Mouse (Mus musculus) thymus, adult 2 months (tissue): ENCODE measurements around the gene Rft1. TPM values are rescaled to one million over a fixed set of nuclear protein-coding genes. Genes with fewer than 3 reads are reported as not detected.

ENCODE experiments used
- DNase-seq: peaks from one replicate; pipeline ENCODE4 v3.0.0; 2021
- H3K27ac ChIP-seq: fragments of 200-500 bp; 2 replicates; pipeline ENCODE4 v1.5.1; 2012; ENCODE audit warnings: low read length, control low read depth; ENCODE audit not compliant: control insufficient read depth, insufficient read depth
- H3K27me3 ChIP-seq: fragments of 200-500 bp; 2 replicates; pipeline ENCODE4 v1.6.1; 2012; ENCODE audit warnings: mild to moderate bottlenecking, low read length, moderate library complexity, mixed read lengths; ENCODE audit not compliant: control insufficient read depth, insufficient read depth
- H3K36me3 ChIP-seq: fragments of 200-500 bp; 2 replicates; pipeline ENCODE4 v1.6.1; 2012; ENCODE audit warnings: mild to moderate bottlenecking, low read length, moderate library complexity; ENCODE audit not compliant: control insufficient read depth, insufficient read depth
- H3K4me1 ChIP-seq: fragments of 200-500 bp; replicated peaks from 2 replicates; pipeline ENCODE4 v1.6.1; 2012; ENCODE audit warnings: low read length; ENCODE audit not compliant: control insufficient read depth, insufficient read depth
- H3K4me3 ChIP-seq: fragments of 200-500 bp; 2 replicates; pipeline ENCODE4 v1.5.1; 2012; ENCODE audit warnings: mild to moderate bottlenecking, low read length, control low read depth, moderate library complexity; ENCODE audit not compliant: control insufficient read depth, insufficient read depth
- CTCF ChIP-seq: fragments of 200-500 bp; IDR thresholded peaks from 2 replicates; pipeline ENCODE4 v1.5.1; 2012; ENCODE audit warnings: mild to moderate bottlenecking, control low read depth, low read length, moderate library complexity, borderline replicate concordance; ENCODE audit not compliant: control insufficient read depth, poor library complexity, insufficient read depth; ENCODE audit errors: extremely low read depth
- POLR2A ChIP-seq: fragments of 200-500 bp; IDR thresholded peaks from 2 replicates; pipeline ENCODE4 v1.6.1; 2012; ENCODE audit warnings: mild to moderate bottlenecking, low read length, control low read depth, moderate library complexity; ENCODE audit not compliant: control insufficient read depth, poor library complexity, insufficient read depth; ENCODE audit errors: extremely low read depth
- WGBS: fragments of 180-500 bp; shearing (Covaris S2); methylation state at CpG from one replicate; pipeline ENCODE4 v1.1.7; 2018; 5-methylcytosine and 5-hydroxymethylcytosine counted together
- polyA plus RNA-seq: library from polyadenylated mRNA; depleted of rRNA; stranded (reverse); fragments of >200 nt; gene quantifications from 2 replicates; pipeline ENCODE4 v1.2.3, GENCODE M21; 2012

Rft1 gene
- polyA plus RNA-seq, 1 experiment: 13.8 TPM

DNA sequence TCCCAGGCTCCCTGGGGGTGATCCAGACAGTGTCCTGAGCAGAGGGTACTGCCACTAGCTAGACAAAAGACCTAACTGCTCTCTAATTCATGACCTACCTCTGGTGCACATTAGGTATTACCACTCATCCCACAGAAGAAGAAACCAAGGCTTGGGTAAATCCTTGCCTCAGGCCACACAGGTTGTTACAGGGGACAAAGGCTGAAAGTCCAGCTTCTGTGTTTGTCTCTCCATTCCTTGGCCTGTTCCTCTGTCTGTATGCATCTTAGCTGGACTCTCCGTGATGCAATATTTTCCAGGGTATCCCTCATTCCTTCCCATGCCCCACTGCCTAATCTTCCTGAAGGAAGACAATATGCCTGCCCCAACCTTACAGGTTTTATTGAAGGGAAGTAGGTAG lies 19.7 kb upstream of the Rft1 start:
- no peak overlapping the region for H3K4me3 ChIP-seq
- no peak overlapping the region for H3K27ac ChIP-seq
- no peaks in the 10 kb centered on the region for H3K27me3 ChIP-seq
- DNase-seq: no peak
- TF ChIP-seq POLR2A: no peak
- TF ChIP-seq CTCF: no peak
- peaks cover 17% of the 10 kb centered on the region for H3K4me1 ChIP-seq
- no peaks in the 10 kb centered on the region for H3K36me3 ChIP-seq
- 94% methylated on average over 1 of the region's 1 CpGs for WGBS

DNA sequence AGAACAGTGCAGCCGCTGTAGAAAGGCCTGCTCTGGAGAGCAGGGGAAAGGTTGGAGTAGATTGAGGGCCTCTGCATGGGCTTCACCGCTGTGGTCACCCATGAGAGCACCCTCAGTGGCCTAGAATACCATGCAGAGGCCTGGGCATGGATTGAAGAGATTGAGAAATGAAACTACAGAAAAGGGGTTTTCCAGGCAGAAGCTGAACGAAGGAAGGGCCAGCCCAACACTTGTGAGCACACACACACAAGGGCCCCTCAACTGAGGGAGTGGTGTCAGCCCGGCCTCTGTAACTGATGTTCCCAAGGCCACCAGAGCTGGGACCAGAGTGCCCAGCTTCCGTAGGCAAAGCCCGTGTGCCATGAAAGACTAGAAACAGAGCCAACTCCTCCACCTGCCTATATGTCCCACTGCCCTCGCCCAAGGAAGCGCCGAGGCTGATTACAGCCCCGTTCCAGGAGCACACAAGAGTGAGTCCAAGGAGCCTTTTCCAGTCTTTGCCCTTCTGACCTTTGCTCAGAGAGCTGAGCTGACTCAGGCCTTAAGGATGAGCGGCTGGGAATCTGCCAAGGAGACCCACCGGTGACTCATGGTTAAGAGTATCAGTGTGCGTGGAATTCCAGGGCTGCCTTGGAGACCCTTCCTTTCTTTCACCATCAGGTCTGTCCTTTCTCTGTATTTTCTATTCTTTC lies 18.8 kb upstream of the Rft1 start:
- no peak for DNase-seq
- Histone ChIP-seq H3K4me3 (no peak overlapping the region), H3K27ac (no peak overlapping the region), H3K4me1 (peaks cover 17% of the 10 kb centered on the region), H3K36me3 (no peaks in the 10 kb centered on the region), H3K27me3 (no peaks in the 10 kb centered on the region)
- TF ChIP-seq POLR2A (no peak), CTCF (no peak)
- 94% methylated on average over 13 of the region's 13 CpGs for WGBS

DNA sequence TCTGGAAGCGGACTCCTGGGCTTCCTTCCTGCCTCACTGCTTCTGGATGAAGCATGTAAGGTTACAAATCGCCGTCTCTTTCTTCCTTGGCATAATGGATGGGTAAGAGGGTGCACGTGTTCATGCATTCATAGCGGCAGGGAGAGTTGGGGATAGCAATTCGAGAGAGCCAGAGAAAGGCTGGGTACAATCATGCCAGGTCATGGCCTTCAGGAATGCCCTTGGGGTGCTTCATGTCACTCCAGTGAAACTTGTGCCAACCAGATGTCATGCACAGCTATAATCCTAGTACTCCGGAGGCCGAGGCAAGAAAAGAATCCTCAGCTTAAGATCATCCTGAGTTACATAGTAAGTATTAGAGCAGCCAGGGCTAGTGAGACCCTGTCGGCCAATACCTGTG lies 17.7 kb upstream of the Rft1 start:
- Histone ChIP-seq H3K27ac (no peak overlapping the region), H3K4me3 (no peak overlapping the region), H3K36me3 (no peaks in the 10 kb centered on the region), H3K27me3 (no peaks in the 10 kb centered on the region), H3K4me1 (peaks cover 14% of the 10 kb centered on the region)
- no peak for TF ChIP-seq POLR2A
- no peak for TF ChIP-seq CTCF
- WGBS: 95% methylated on average over 9 of the region's 9 CpGs
- DNase-seq: no peak

DNA sequence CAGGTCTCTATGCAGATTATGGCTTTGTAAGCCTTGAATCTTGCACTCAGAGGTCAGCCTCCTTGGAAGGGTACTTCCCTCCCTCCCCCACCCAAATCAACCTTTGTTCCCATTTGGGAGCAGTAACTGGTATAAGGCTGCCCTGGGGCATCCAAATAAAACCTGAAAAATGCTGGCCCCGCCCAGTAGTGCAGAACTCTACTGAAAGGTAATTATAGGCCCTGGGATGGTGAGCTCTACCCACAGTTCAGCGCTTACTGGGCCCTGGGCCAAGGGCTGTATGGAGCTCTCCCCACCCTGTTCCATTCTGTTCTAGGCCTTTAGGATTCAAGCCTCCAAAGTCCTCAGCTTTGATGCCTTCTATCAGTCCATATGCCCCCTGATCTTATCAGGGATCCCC lies 17.1 kb upstream of the Rft1 start:
- Histone ChIP-seq H3K27me3 (no peaks in the 10 kb centered on the region), H3K36me3 (no peaks in the 10 kb centered on the region), H3K4me3 (no peak overlapping the region), H3K27ac (no peak overlapping the region), H3K4me1 (peaks cover 16% of the 10 kb centered on the region)
- DNase-seq: no peak
- no peak for TF ChIP-seq CTCF
- TF ChIP-seq POLR2A: no peak
- 91% methylated on average over 2 of the region's 2 CpGs for WGBS

DNA sequence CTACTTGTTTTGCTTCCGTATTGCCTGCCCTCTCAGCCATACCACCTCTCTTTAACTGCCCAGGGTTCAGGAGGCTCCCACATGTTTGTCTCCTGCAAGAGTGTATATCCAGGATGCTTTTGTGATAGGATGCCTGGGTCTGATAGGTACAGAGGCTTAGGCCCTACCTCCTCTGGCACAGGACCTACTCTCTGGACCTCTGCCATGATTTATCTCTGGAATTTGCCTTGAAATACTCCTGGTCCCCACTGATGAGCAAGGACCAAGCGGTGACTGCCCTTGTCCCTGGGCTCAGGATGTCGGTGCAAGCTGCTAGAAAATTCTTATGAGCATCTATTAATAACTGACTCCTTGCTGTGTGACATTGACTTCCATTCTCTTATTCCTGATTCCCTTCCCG lies 16.2 kb upstream of the Rft1 start:
- no peaks in the 10 kb centered on the region for H3K27me3 ChIP-seq
- DNase-seq: no peak
- H3K27ac ChIP-seq: no peak overlapping the region
- WGBS: 96% methylated on average over 4 of the region's 4 CpGs
- H3K4me3 ChIP-seq: no peak overlapping the region
- H3K36me3 ChIP-seq: no peaks in the 10 kb centered on the region
- H3K4me1 ChIP-seq: peaks cover 18% of the 10 kb centered on the region
- TF ChIP-seq POLR2A (no peak), CTCF (no peak)

DNA sequence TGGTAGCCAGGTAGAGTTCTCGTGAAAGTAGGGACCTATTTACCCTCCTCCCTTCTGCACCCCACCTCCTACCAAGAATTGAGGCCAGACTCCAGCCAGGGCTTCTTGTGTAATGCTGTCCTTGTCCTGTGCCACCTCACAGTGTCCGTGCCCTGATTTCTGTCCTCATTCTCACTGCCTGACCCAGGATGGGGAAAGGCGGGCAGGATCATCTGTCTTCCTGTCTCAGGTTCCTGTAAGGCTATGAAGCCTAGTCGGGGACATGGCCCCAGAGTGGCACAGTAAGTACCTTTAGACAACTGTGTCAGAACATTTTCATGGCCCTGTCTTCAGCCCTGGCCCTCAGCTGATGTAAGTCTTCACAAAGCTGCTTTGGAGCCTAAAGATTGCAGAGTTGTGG lies 15.5 kb upstream of the Rft1 start:
- no peak for TF ChIP-seq POLR2A
- no peak for TF ChIP-seq CTCF
- Histone ChIP-seq H3K36me3 (no peaks in the 10 kb centered on the region), H3K27ac (no peak overlapping the region), H3K4me3 (no peak overlapping the region), H3K27me3 (no peaks in the 10 kb centered on the region), H3K4me1 (peaks cover 18% of the 10 kb centered on the region)
- WGBS: 89% methylated on average over 4 of the region's 4 CpGs
- no peak for DNase-seq

DNA sequence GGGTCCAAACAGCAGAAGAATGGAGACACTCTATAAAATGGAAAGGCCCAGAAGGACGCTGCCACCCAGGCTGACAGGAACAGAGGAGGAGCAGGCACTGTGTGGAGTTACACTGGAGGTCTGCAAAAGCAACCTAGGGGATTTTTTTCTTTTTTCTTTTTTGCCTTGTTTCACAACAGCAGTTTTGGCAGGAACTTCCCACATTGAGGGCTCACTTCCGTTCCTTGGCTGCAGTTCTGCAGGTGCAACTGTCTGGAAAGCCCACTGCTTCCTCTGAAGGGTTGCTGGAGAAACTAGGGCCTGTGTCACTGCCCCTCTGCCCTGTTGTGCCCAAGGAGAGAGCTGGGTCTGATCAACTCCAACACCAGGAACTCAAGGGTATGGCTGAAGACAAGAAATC lies 12.4 kb upstream of the Rft1 start:
- Histone ChIP-seq H3K4me3 (no peak overlapping the region), H3K27ac (peak overlapping the region; percentile 98), H3K4me1 (peaks cover 18% of the 10 kb centered on the region), H3K27me3 (no peaks in the 10 kb centered on the region), H3K36me3 (no peaks in the 10 kb centered on the region)
- TF ChIP-seq POLR2A: no peak
- peak; percentile 51 for DNase-seq
- 7% methylated on average over 2 of the region's 2 CpGs for WGBS
